Mouse (Mus musculus) layer of hippocampus, adult 9-10 months (tissue): Measurements from ENCODE around the gene Kcnab1.
A peak's percentile ranks its signal among the peaks of the same experiment; 100 is the strongest.

ENCODE experiments used
- DNase-seq: peaks from one replicate; pipeline ENCODE4 v3.0.0; 2022; ENCODE audit warnings: low spot score

Kcnab1 gene

GRCm38 (mm10) chr3:65204356-65205075, 95.3 kb downstream of the Kcnab1 start:
- DNase-seq, result no peak

- no peak for DNase-seq
Observed at GRCm38 (mm10) chr3:65205539-65206020, 96.4 kb downstream of the Kcnab1 start.

- DNase-seq, result no peak
Observed at GRCm38 (mm10) chr3:65213725-65214124, 104.5 kb downstream of the Kcnab1 start.

DNA sequence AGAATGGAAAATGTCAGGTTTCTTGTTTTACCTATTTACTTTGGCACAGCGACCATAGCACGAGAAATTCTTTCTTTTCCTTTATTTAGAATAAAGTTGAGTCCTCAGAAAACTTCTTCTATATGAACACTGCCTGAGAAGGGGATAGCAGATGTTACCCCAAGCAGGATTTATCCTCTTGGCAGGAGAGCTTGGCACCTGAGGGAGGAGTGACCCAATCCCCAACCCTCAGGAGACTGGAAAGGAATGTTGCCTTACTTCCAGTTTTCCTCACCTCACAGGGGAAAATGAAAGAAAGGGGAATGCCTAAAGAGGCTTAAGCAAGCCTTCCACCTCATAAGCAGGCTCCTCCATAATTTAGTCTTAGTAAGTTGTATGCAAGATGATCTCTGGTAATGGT, 105.5 kb downstream of the Kcnab1 start:
- no peak for DNase-seq

DNA sequence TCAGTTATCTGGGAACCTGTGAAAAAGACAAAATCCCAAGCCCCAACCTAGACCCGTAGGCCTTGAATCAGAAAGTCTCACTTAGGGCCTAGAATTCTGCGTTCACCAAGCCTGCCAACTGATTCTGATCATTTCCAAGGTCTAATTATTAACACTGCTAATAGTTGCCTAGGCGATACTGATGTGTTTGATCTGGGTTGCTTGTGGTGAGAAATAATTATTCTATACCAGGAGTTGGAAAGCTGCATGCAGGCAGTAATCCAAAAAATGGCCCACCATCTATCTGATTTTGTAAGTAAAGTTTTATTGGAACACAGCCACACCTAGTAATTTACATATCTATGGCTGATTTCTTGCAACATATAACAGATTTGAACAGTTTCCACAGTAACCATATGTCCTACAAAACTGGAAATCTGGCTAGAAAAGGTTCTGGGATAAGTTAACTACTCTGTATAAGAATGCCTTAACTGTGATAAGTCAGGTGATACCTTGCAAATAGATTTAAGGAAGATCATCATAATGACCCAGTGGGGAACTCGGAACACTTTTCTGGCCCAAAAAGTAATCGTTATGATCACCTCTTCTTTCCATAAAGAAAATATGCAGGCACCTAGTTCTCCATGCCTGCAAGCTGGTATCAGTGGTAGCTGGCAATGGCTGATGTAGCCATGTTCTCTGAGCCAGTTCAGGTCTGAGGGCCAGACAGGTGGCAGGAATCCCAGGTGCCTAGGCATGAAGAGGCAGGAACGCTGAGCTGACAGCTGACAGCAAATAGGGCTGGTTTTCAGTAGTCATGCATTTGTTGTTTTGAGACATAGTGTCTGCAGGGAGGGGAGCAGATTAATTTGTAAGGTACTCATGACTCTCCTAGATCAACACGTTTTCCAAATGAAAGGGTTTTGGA, 108.7 kb downstream of the Kcnab1 start:
- peak; percentile 21 for DNase-seq

DNA sequence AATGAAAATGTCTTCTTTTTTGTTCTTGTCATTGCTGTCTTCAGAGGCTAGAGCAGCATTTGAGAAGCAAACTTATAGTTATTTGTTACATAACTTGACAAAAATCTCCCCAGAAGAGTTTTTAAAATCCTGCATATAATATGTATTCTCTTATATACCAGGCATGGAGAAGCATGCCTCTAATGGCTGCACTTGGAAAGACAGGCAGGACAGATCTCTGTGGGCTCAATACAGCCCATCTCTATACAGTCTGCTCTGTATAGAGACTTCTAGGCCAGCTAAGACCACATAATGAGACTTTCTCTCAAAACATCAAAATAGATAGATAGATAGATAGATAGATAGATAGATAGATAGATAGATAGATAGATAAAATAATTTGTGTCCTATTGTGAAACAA, 111.1 kb downstream of the Kcnab1 start:
- DNase-seq, result no peak

DNA sequence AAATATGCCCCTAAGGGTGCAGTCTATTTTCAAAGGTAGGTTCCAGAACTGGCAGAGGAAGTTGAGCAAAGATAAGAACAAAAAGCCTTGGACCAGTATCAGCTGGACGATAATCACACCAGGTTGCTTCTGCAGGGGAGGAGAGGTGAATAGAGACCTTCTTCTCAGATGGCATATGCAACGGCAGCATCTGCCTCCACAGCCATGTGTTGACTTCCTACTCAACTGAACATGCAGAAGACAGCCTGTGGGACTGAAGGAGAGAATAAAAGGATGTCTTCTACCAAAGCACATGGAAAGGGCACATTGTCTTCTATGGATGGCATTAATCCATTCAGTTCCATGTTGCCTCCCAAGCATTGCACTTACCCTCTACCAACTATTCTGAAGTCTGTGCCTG, 114.5 kb downstream of the Kcnab1 start:
- no peak for DNase-seq

- no peak for DNase-seq
Observed at GRCm38 (mm10) chr3:65230978-65231377, 121.8 kb downstream of the Kcnab1 start.

DNA sequence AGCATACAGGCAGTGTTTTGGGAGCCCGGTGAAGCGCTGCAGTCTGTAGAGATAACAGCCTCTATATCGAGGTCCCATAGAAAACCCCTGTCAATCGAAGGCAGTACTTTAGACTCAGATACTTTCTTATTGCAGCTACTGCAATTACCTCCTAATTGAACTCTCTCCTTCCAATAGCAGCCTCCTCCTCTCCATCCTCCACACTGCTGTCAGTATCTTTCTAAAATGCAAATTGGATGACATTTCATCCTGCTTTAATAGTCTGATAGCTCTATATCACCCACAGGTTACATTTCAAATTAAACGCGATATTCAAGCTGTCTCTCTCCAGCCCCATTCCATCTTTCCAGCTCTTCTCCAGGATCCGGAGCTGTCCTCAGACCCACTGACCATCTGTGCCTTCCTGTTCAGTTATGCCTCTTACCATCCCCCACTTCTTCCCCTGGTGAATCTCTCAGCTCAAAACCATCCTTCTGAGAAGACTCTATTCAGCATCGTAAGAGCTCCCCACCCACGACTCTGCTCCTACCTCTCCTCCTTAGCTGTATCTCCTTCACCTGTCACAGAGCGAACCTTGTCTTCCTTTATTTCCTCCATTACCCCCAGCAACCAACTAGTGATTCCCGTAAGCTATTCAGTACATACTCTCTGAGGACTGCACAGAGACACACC, 122.4 kb downstream of the Kcnab1 start:
- no peak for DNase-seq

DNA sequence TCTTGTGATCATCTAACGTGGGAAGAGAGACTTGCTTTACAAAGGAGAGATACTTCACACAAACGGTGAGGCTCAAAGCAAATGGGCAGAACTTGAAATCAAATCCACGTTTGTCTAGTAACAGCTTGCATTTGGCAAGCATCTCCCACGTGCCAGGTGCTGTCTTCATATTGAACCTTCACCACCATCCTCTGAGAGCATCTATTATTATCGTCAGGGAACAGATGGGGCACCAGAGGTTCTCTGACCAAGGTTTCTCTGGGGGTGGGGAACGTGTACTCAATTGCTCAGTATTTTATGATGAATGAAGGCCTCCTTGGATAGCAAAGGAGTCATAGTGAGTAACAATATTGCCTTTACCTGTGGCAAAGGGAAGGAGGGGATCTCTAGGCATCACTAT, 139.8 kb downstream of the Kcnab1 start:
- no peak for DNase-seq

DNA sequence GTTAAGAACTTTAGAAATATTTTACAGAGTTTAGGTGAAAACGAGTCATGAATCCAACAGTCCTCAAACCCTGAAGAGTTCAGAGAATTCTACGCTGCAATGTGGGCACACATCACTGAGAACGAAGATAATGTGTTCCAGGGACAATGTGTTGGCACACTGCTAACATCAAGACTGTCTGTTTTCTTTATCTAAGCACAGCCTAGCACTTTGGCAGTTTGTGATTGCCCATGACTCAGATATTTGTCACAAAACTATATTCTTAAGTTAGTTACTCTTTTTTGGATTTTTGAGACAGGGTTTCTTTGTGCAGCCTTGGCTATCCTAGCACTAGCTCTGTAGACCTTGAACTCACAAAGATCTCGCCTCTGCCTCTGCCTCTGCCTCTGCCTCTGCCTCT, 151.3 kb downstream of the Kcnab1 start:
- no peak for DNase-seq

GRCm38 (mm10) chr3:65262506-65263422, 153.6 kb downstream of the Kcnab1 start:
- DNase-seq, result no peak

- no peak for DNase-seq
Observed at GRCm38 (mm10) chr3:65273317-65273716, 164.1 kb downstream of the Kcnab1 start.

GRCm38 (mm10) chr3:65277777-65278176, 168.6 kb downstream of the Kcnab1 start:
- no peak for DNase-seq

DNA sequence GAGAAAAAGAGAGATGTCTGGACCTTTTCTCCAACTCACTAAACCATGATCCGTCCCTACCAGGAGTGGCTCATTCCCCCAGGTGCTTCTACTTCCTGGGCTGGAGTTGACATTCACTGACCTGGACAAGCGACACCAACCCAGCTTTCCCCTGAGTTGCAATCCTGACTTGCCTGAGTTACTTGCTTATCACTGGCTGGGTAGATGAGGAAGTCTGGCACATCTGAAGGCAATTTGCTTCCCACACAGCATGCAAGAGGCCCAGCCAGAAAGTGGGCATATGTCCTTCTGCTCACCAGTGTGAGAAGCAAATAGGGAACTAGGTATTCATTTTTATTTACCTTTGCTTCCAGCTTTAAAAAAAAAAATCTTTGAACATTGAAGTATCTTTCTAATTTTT, 174.2 kb downstream of the Kcnab1 start:
- DNase-seq, result no peak

DNA sequence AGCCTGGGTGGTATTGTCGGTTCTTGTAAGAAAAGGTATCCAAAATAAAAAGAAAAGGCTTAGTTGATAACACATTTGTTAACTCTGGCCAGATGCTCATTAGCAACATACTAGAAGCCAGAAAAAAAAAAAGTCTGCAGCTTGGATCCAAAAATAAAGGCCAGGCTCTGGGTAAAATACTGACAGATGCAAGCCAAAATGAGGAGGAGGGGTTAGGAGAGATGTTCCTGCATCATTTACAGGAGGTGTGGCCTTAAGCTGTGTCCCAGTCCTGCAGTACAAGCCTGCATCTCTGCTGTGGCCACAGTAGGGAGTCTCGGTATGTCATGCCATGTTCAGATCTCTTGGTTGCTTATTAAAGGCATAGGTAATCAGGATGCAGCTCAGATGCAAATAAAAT, 179.8 kb downstream of the Kcnab1 start:
- no peak for DNase-seq

GRCm38 (mm10) chr3:65296996-65297395, 187.8 kb downstream of the Kcnab1 start:
- no peak for DNase-seq

DNA sequence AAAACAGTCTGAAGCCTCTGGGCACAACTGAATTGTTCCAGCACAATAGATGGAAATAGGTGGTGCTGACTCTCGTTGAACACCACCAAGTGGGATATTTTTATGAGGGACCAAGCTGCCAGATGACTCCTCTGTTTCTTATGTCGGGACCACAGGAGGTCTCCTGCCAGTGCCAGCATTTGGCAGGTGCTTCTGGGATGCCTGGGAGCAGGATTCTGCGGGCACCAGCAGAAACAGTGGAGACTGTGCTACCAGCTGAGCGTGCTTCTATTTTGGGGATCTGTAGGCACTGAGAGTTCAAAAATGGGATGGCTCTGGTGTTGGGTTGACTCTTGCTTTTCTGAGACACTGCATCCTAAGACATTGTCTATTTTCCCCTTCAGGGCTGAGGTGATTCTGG, 190.0 kb downstream of the Kcnab1 start:
- no peak for DNase-seq

- DNase-seq, result no peak
Observed at GRCm38 (mm10) chr3:65301531-65301930, 192.3 kb downstream of the Kcnab1 start.

DNA sequence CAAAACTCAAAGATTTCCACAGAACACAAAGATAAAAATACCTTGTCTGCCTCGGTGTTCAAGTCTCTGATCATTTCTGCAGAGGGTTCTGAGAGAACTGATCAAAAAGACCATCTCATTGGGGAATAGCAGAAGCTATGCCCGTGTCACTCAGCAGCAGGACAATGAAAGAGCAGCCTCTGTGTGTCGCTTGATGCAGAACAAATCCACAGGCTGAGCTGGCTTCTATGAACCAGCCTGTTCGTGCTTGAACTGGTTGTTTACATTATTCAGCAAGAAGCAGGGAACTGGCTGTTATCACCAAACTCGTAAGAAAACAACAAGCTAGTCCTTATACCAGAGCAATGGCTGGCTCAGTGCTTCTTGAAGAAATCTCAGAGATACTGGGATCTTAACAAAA, 193.4 kb downstream of the Kcnab1 start:
- no peak for DNase-seq

- DNase-seq, result no peak
Observed at GRCm38 (mm10) chr3:65315837-65316236, 206.7 kb downstream of the Kcnab1 start.

GRCm38 (mm10) chr3:65316738-65317137, 207.6 kb downstream of the Kcnab1 start:
- no peak for DNase-seq
